Mouse (Mus musculus): ENCODE measurements around the gene Chmp6.
A peak's percentile ranks its signal among the peaks of the same experiment; 100 is the strongest.

Gene Chmp6

DNA sequence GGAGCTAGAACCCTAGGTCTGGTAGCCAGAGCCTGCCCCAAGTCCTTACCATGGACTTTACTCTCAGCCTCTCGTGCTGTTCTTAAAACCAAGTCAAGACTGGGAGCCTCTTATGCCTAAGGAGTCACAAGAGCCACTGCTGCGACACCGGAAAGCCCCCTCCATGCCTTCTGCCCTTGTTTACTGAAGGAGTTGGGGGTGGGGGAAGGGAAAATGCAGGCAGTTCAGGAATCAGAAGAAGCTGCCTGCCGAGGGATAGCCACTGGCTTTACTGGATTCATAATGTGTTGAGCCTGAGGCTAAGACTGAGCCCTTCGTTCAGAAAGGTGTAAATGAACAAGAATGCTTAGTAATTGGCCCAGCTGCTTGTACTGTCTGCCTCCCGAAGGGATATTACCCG, 396 bp upstream of the Chmp6 start:
- no peak for DNase-seq

DNA sequence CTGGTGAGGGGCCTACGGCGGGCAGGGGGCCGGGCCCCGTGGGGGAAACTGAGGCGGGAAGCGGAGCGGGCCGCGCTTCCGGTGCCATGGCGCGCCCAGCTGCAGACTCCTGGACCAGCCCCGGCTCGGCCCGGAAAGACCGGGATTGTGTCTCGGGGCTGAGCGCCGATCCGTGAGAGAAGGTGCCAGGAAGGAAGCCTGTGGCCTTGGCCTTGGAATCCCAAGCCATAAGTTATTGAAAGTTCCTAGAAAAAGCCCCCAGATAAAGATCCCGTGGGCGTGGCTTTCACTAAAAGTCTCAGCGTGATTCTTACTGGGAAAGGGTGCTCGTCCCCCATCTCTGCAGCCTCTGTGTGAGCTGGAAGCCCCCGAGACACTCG, 684 bp downstream of the Chmp6 start:
- DNase-seq: no peak

DNA sequence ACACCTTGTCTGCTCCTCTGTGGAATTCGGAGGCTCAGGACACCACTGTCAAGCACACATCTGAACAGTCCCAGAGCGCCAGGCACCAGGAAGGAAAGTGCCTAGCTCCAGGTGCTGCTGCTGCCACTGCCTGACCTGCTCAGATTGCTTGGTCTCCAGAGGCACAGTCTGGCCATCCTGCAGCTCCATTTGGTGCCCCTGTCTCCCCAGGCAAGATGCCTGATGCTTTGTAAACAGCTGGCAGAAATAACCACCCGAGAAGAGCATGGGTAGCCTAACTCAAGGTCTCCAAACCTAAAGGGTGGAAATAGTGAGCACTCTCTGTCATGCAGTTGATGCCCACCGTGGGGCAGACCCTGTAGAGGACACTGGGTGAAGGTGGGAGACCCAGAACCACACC, 1.1 kb downstream of the Chmp6 start:
- DNase-seq: no peak

DNA sequence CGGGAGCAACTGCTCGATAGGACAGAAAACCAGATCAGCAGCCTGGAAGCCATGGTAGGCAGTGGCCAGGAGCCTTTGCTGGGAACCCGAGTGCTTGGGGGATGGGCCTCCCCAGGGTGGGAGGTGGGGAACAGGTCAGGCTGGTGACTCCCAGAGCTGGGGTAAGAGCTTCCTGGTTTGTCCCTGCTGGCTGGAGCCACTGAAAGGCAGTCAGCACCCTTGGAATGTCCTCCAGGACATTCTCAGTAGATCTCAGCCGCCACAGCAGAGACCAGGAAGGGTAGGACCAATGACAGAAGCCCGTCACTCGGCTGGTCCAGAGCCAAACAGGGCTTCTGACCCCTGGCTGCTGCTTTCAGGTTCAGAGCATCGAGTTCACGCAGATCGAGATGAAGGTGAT, 2.4 kb downstream of the Chmp6 start:
- peak; percentile 69 for DNase-seq

DNA sequence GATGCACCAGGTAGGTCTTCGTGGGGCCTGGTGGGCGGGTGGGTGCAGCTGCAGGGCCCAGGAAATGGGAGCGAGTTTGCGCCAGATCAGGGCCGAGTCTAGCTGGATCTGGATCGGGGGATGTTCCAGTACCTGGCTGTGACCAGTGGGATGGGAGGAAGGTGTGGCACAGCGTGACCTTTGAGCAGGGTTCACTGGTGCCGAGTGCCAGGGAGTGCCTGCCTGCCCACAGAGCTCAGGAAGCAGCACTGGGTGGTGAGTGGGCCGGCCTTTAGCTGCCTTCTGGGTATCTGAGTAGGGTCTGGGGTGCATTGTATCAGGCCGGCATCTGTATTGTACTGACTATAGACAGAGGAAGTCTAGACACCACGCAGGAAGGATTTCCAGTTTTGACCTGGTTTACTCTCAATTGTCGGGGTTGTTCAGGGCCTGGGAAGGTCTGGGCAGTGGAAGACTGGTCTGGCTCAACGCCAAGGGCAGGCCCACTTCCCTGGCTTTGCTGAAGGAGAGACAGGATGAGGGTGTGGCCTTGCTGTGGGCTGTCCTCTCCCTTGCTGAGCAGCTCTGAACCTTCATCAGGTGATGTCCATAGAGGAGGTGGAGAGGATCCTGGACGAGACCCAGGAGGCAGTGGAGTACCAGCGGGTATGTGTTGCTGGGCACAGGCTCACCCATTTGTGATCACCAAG, 3.0 kb downstream of the Chmp6 start:
- DNase-seq: peak; percentile 86

DNA sequence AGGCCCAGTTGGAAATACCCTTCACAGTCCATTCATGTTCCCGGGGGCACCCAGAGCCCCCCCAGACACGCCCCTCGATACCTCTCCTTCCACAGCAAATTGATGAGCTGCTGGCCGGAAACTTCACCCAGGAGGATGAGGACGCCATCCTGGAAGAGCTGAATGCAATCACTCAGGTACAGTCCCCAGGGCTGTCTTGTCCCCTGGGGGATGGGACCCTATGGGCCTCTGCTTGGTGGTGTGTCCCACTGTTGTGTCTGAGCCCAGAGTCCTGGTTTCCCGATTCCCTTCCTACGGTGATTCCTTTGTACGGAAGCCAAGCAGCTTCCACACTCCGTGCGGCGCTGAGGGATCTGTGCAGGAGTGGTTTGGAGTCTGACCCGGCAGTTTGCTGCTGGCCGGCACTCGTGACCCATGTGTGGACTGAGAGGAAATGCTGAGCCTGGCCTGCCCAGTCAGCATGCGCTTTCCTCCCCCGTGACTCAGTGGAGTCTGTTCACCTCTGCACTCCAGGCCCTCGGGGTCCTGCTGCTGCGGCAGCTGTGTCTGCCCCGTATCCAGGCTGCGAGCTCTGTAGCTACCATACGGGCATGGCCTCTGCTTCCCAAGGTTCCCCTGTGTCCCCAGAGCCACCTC, 3.7 kb downstream of the Chmp6 start:
- peak; percentile 75 for DNase-seq

DNA sequence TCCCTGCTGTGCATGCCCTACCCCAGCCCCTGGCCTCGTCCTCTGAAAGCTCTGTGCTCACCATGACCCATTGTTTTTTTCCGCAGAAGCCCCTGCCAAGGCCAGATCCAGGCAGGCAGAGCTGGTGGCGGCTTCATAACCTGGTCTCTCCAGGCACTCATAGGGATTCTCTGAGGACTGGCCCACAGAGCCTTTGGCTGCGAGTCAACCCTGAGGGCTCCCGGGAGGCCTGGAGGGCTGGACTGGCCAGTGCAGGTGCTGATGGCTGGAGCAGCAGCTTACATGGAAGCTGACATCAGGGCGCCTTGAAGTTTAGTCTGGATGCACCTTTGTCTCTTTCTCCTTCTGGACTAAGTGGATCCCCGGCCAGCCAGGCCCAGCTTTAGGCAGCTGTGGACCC, 5.3 kb downstream of the Chmp6 start:
- no peak for DNase-seq

DNA sequence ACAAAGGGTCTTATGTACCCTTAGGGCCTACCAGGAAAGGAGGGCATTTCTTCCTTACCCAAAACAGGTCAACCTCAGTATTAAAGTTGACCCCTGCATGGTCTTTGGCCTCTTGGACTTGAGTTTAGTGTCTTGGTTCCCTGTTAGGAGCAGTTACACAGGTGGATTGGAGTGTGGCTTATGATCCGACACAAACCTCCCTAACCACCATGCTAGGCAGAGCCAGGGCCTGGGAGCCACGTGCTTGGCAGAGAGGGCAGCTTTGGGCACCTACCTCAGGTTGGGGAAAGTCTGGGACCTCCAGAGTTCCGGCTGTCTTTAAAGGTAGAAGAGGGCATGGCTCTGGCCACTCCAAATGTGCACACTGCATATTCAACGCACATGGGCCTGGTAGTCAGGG, 6.2 kb downstream of the Chmp6 start:
- no peak for DNase-seq

DNA sequence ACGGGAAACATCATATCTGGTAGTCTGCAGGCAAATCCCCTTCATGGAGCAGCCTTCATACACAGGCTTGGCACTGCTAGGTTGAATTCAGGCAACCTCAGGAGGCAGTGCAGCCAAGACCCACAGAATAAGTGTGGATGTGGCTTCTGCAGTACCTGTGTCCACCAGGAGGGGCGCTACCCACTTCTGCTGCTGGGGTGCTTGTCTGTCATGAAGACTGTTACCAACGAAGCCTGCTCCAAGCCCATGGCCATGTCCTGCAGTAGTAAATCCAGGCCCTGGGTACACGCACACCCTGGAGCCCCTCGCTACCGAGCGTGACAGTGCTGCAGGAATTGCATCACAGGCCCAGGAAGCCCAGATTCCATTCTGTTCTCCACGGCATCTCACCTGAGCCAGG, 6.7 kb downstream of the Chmp6 start:
- DNase-seq: peak; percentile 59

DNA sequence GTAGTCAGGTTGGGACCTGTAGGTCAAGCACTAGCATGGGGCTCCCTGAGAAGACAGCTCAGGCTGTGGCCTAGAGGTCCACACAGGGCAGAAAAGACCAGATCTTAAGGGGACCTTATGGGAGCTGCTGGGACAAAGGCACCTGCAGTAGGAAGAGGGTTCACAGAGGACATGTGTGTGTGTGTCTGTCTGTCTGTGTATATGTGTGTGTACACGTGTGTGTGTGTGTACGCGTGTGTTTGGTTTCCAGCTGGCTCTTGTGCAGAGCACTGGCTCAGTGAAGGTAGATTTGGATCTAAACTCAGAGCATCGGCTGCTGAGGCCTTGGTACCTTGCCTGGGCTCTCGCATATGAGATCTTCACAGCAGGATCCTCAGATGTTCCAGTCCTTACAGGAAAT, 7.4 kb downstream of the Chmp6 start:
- DNase-seq: no peak

DNA sequence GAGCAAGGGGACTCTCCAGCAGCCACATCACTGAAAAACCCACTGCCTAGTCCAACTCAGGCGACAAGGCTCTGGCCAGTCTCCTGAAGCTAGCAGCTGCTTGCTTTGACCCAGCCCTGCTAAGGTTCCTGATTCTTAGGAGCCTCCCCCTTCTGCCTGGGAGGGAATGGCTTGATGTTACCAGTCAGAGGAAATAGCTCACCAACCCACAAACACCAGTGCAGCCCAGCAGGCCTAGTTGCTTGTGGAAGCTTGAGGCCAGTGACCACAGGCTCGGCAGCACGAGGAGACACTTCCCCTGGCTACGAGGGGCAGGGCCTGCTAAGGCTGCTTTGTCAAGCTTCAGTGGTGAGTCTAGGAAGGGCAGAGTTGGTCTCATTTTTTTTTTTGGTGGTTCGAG, 11.9 kb downstream of the Chmp6 start:
- no peak for DNase-seq

DNA sequence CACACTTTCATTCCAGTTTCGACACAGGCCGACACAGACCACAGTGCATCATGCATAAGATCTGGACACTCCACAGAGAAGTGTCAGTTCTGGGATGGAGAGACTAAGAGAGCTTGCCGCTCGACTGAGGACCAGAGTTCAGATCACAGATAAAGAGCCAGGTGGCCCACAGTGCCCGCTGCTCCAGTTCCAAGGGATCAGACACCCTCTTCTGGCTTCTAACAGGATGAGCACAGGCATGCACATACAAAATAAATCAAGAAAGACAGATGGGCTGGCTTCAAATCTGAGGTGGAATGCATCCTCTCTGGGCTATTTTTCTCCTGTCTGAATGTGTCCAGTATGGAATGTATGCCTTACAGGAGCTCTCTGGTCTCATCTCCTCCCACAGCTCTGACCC, 13.5 kb downstream of the Chmp6 start:
- DNase-seq: no peak

DNA sequence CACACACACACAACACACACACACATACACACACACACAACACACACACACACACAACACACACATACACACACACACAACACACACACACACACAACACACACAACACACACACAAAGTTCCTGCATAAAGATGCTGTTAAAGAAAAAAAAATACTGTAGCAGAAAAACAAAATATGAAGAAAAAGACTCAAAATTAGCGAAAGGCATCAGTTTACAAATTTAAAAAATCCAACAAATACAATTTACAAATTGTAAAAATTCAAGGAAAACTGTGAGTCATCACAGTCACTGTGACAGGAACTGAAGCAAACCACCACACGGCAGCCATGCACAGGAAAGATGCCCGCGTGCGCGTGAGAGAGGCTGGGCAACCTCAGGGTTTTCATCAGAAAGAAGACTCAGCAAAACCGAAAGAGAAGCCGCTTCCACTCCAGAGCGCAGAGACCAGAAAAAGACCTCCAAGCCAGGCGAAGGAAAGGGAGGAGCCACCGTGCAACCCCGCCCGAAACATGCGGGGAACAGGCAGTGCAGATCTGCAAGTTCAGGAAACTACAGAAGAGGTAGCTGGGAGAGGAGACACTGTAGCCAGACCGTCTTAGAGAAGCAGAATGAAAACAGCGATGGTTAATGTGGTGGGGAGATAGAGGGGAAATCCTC, 14.9 kb downstream of the Chmp6 start:
- no peak for DNase-seq

DNA sequence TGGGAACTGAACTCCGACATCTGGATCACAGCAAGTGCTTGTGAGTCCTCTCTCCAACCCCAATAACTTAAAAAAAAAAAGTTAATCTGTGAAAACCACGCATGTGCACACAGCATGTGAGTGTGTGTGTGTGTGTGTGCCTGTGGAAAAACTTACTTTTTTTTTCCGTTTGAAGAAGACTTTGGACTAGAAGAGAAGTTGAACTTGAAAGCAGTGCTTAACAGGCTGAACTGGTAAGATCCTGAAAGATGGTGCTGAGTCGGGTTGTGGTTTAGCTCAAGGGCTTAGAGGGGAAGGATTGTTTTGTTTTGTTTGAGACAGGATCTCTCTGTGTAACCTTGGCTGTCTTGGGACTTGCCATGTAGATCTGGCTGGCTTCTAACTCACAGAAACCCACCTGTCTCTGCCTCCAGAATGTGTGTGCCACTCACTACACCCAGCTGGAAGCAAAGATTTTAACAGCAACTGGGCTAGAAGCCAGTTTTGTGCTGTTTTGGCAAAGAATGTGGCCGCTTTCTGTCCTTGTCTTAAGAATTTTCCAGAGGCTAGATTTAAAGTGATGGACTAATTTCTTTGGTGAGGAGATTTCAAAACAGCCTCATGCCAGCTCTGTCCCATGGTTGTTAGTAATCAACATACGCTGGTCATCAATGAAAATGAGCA, 16.5 kb downstream of the Chmp6 start:
- DNase-seq: no peak

DNA sequence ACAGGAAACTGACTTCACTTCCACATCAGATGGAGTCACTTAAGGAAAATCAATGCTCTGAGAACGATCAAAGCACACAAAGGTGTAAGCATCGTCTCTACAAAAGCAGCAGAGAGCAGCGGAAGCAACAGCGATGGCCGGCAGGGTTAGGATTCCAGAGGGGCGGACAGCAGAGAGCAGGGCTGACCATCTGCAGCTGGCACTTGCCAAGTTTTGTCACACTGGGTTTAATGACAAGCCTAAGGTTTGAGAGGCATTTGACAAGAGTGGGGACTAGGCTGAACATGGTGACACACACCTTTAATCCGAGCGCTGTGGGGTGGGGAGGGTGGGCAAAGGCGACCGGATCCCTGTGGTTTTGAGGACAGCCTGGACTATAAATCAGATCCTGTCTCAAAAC, 18.6 kb downstream of the Chmp6 start:
- DNase-seq: no peak

DNA sequence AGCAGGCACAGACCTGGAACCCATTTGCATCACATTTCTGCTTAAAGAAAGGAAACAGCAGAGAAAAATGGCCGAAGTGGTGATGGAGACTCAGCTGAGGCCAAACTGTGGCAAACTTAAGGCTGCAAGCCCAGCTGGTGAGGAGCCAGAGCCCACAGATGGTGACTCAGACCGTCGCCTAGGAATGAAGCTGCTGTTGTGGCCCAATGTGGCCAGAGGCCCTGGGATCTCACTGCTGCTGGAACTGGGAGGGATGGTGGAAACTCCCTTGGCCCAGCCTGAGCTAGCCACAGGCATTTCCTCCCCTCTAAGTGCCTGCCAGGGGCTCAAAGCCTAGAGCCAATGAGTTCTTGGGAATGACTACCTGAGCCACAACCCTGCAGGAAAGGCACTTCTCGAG, 19.9 kb downstream of the Chmp6 start:
- no peak for DNase-seq

DNA sequence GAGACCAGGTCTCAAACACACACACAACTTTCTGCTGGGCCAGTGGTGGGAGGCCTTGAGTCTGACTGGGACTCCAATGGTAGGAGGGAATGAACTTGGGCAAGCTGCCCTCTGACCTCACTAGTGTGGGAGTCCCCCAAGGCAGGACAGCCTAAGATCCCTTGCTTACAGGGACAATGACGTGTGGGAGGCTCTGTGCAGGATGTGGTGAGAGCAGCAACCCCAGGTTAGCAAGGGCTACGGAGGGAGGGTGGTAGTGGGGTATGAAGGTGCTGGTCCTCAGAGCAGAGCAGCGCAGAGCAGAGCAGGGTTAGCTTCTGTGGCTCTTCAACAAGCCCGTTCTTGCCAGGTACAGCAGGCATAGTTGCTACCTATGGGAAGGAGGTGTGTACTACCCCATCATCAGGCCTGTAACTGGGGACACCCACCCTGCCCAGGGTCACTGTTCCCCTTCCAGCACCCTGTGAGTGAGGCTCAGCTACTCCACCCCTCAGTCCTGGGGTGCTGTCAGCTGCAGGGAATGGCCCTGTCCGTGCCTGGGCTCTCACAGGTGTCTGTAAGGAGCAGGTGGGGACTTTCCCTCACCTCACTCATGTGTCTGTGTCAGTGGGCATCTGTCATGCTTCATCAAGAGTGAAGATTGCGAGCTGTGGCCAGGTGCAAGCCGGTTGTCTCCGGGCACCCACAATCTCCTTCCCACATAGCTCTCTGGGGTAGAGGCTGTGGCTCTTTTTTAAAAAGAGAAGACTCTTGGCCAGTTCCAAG, 20.8 kb downstream of the Chmp6 start:
- no peak for DNase-seq

DNA sequence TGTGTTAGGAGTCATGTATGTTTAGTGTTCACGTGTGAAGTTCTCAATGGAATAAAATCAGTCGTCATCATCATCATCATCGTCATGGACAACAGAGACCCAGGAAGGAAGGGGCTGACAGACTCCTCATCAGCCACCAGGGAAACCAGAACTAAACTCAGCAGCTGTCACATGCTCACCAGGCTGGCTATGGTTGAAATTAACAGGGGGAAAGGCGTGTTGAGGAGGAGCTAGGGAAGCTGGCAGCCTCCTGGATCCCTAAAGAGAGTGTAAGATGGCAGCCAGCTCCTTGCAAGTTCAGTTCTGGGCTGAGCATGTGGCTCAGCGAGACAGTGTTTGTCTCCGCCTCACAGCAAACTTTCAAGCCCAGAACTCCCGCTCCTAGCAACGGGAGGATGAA, 21.5 kb downstream of the Chmp6 start:
- no peak for DNase-seq

DNA sequence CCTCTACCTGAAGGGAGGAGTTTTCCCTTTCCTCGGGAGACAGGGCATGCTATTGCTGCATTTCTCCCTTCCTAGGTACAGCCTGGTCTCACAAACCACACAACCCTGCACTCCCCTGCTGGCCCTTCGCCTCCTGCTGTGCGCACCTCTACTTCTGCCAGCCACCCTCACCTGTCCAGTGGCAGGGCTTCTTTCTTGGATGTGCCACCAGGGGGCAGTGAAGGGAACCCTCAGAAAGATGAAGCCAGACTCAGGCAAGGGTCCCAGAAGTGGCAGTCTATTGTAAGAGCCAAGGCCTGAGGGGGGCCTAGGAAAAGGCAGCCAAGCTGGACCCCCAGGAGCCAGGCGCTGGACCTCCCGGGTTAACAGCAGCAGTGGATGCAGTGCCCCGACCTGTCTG, 22.2 kb downstream of the Chmp6 start:
- peak; percentile 85 for DNase-seq

DNA sequence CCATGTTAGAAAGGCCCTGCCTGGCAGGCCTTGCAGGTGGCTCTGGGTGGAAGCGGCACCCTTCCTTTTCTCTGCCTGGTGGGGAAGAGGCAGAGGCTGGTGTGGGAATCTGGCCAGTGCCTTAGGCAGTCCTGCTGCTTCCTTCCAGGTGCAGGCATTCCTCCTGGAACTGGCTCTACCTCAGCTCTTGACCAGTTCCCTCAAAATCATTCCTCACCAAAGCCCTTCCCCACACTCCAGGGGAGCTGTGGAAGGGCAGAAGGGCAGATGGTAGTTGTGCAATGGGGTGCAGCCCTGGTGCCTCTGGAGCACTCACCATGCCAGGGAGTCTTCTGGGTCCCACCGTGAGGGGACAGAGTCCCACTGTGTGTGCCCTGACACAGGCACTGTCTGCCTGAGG, 23.2 kb downstream of the Chmp6 start:
- DNase-seq: no peak

DNA sequence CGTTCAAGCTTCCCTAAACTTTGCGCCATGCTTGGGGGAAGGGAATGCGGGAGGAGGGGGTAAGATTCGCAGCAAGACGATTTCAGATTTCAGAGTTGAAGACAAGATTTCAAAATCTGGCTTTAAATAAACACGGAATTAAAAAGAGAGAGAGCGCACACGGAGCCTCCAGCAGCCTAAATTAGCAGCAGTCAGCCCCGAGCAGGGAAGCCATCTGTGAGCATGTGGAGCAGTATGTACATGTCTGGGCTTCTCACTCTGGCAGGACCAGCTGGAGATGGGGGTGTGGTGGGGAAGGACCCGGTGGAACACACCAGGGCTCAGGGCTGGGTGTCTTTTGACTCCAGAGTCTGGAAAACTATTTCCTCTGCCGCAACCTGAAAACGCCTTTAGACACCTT, 24.0 kb downstream of the Chmp6 start:
- DNase-seq: no peak

DNA sequence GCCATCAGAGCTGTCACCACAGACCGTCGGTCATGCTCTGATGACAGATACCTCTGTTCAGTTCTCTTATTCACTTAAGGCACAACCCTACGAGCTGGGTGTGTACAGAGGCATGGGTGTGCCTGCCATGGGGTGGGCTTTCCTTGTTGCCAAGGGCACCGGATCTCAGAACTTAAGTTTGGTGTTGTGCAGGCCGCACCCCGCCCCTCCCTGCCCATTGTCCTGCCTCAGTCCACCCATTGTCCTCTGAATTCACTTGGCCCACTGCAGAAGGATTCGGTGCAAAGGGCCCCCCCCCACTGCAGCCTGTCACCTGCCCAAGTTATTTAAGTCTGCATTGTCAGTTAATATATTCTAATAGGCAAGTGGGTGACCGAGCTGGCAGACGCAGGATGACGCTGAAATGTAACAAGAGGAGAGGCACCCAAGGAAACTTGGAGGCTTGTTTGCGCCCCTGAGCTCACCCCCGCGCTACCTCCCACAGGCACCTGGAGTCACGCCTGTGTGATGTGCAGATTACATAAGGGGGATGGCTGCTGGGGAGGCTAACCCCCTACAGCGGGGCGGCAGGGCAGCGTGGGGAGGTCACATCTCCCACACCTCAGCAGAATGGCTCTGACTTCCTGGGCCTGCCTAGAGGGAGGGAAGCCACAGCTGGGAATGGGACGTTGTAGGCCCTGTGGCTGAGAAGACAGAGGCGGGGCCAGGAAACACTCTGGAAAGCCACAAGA, 24.7 kb downstream of the Chmp6 start:
- peak; percentile 65 for DNase-seq

Data from kidney, adult 18-20 months (tissue).